Mouse (Mus musculus) lung, adult 10 weeks (tissue): ENCODE results near the gene Fabp1. TPM values are rescaled to one million over a fixed set of nuclear protein-coding genes. Genes with fewer than 3 reads are reported as not detected.

Experiments used
- polyA plus RNA-seq: library from polyadenylated mRNA; stranded (reverse); fragments of 350-450 nt; fragmentation: Illumina TruSeq; extraction: RNeasy Lipid Tissue Mini Kit (QIAGEN cat#74804); gene quantifications from one replicate; pipeline ENCODE4 v1.2.3, GENCODE M21; 2014; ENCODE audit warnings: low read depth, low replicate concordance; ENCODE audit not compliant: insufficient read depth

Gene Fabp1
- 43.4 TPM for polyA plus RNA-seq

DNA sequence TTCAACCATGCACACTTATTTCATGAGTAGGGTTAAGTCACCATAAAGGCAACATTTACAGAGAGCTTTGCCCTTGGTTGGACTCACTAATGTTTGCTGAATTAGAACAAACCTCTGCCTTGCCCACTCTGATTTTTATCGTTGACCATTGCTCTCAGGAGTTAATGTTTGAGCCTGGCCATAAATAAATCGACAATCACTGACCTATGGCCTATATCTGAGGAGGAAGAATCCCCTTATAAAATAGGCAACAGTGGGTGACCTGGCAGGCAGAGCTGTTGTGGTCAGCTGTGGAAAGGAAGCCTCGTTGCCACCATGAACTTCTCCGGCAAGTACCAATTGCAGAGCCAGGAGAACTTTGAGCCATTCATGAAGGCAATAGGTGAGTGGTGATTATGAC, at the start of gene Fabp1:
Fabp1 (plus strand) TSS at position 216 of the 400 bp plus-strand sequence.

Other genes starting within 250 kb of the Fabp1 start
- gene Foxi3, start 243.3 kb upstream of the Fabp1 start, polyA plus RNA-seq, result not detected
- gene Thnsl2, start 55.4 kb upstream of the Fabp1 start, polyA plus RNA-seq, result 10.3 TPM
- 64.2 TPM for gene Krcc1, start 71.8 kb downstream of the Fabp1 start, polyA plus RNA-seq
- gene Smyd1, start 122.4 kb downstream of the Fabp1 start, polyA plus RNA-seq, result 2.4 TPM
- 6.5 TPM for gene Cd8b1, start 123.0 kb downstream of the Fabp1 start, polyA plus RNA-seq
- 4.0 TPM for gene Cd8a, start 173.6 kb downstream of the Fabp1 start, polyA plus RNA-seq
- 23.9 TPM for gene Rmnd5a, start 240.8 kb downstream of the Fabp1 start, polyA plus RNA-seq